Mouse (Mus musculus) left cerebral cortex, postnatal 14 days (tissue): ENCODE measurements at regions not wholly inside any gene's neighbourhood (a gene's known extent, or its start where the extent isn't known, plus 50 kb on each side); places are given as distances from the start of the nearest gene placed in this dataset.

Source experiments
- DNase-seq, 2 experiments: peaks; one replicate each; pipeline ENCODE4 v3.0.0; 2021 to 2022; ENCODE audit warnings: low spot score in 2 of 2, mixed read lengths in 1 of 2
- intact Hi-C: fragments of 180-260 bp; cut with DNase I; formaldehyde crosslinking; loops from one replicate; pipeline ENCODE4 v1.15.1; 2025

GRCm38 (mm10) chr3:144086176-144086575 lies 118.8 kb downstream of the Lmo4 start:
- DNase-seq, result no peak
- intact Hi-C loops, result no loop called here

- no peak for DNase-seq
- intact Hi-C loops, result no loop called here
Measured at GRCm38 (mm10) chr3:144079960-144080359, 125.1 kb downstream of the Lmo4 start.

GRCm38 (mm10) chr3:144078198-144078935 lies 126.7 kb downstream of the Lmo4 start:
- no peak for DNase-seq
- intact Hi-C loops, result no loop called here

DNA sequence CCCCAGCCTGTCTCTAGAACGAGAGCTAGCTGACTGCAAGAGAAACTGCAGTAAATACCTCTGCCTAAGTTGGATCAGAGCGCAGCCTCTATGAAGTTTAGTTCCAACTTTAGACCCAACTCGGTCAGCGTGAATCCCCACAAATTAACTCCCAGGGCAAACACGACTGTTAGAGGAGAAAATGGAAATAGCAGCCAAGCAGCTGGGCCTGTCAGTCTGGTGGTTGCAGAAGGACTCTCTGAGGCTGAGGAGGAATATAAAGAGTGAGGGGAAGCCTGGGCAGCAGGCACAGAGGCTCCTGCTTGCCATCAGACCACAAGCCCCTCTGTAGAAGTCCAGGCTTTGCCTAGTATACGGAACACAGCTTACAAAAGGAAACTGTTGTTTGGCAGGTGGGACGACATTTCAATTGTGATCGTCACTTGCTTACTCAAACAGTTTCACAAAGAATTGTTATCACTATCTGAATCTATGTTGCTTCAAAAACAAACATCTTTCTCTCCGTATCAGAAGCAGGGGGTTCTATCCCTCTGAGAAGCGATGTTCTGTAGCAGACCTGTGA lies 135.0 kb downstream of the Lmo4 start:
- intact Hi-C loops, result no loop called here
- DNase-seq, result no peak

DNA sequence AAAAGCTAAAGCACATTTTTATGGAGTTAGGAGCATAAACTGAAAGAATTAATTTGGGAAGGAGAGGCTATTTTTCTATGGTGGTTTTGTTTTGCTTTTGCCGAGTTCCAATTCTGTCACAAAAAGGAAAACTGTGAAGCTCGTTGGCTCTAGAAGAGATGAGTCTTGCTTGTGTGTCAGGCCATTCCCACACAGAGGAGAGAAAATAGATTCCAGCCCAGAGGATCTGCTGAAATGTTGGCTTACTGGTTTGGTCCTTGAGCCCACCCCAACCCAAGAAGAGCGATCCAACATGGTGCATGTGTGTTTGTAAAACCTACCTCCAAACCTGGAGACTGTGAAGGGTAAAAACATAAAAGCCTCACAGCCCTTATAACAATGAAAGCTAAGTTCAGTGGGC lies 138.0 kb downstream of the Lmo4 start:
- DNase-seq, result peak in 1 of 2 experiments; percentile 15
- intact Hi-C loops, result no loop called here

DNA sequence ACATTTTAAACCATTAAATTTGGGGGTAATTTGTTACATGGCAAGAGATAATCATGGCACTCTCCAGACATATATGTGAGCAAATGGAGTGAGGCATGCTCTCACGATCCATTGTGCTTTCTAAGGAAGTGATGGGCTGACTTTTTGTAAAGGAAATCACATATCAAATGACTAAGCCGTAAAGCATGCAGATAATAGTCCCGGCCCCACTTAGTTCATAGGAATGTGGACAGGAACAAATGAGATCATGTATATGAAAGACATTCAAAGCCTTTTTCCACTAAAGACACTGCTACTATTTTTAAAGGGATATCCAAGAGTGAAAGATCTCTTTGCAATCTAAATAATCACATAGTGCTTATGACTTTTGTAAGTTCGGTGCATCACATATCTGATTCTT lies 146.9 kb downstream of the Lmo4 start:
- DNase-seq, result no peak
- intact Hi-C loops, result no loop called here

GRCm38 (mm10) chr3:144050341-144050740 lies 154.7 kb downstream of the Lmo4 start:
- intact Hi-C loops, result no loop called here
- DNase-seq, result no peak

- intact Hi-C loops, result no loop called here
- no peak for DNase-seq
Measured at GRCm38 (mm10) chr3:144049270-144049669, 155.8 kb downstream of the Lmo4 start.

GRCm38 (mm10) chr3:144044366-144044765 lies 160.7 kb downstream of the Lmo4 start:
- intact Hi-C loops, result no loop called here
- no peak for DNase-seq

DNA sequence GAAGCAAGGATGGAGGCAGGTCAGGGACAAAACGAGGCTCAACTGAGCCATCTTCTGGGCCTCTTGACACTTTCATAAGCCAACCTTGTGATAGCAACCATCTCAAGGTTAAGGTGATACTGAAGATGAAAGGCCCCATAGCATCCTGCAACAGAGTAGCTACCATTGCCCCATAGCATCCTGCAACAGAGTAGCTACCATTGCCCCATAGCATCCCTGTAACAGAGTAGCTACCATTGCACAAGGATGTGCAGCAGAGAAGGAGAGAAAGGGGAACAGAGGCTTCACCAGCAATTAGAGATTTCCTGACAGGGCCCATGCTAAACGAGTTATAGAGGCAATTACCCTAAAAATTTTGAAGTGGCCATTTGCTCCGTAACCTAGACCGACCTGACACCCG lies 163.2 kb downstream of the Lmo4 start:
- intact Hi-C loops, result no loop called here

GRCm38 (mm10) chr3:144039498-144039897 lies 165.5 kb downstream of the Lmo4 start:
- no peak for DNase-seq
- intact Hi-C loops, result no loop called here

More for the DNA sequence above, 163.2 kb downstream of the Lmo4 start:
- DNase-seq, result no peak

DNA sequence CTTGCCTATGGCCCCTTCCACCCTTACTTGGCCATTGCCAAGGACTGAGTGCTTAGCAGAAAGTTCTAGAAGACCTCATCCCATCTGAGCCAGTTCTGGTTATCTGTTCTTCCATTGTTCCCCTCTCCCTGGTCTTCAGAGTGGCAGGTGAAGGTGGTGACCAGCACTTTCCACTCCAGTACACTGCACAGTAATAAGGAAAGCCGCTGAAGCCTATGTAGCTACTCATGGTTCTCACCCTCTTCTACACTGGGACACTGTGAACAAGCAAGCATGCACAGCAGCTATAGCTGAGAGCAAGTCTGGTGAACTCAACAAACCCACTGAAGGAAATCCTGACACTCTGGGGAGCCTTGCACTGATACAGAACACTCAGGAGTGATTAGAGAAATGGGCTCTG lies 175.4 kb downstream of the Lmo4 start:
- no peak for DNase-seq
- intact Hi-C loops, result no loop called here

GRCm38 (mm10) chr3:144029121-144029520 lies 175.9 kb downstream of the Lmo4 start:
- DNase-seq, result no peak
- intact Hi-C loops, result no loop called here

DNA sequence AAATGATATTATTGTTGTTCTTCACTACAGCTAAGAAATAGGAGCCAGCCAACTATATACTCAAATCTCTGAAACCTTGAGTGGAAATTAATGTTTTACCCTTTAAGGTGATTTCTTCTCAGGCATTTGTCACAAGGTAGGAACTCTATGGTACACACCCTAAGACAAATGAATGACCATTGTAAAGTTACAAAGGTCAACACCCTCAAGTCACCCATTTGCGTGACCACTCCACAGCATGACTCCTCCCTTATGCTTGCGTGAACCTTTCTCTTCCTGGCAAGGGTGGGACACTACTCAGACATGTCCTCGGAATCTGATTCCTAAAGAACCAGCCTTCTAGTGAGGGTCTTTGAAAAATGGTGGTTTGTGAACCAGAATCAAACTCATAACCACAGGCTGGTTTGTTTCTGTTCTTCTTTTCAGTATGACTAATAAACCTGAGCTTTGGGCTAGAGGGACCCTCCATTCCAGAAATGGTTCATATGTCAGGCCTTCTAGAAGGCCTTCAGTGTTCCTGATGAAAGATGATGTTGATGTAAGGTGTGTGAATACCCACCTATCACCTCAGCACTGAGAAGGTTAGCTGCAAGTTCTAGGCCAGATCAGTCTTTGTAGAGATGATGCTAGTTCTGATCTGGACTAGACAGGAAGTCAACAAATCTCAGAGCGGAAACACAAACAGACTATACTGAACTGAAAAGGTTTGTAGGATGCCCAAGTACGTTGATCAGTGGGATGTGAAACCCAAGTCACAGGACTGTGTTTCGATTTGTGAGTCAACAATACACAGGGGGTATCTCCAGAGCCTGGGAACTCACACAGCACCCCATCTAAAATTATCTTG lies 177.7 kb downstream of the Lmo4 start:
- intact Hi-C loops, result no loop called here

GRCm38 (mm10) chr3:144025451-144026125 lies 179.4 kb downstream of the Lmo4 start:
- intact Hi-C loops, result no loop called here

More for the DNA sequence above, 177.7 kb downstream of the Lmo4 start:
- DNase-seq, result no peak

GRCm38 (mm10) chr3:144024216-144024615 lies 180.8 kb downstream of the Lmo4 start:
- DNase-seq, result no peak
- intact Hi-C loops, result no loop called here

More at GRCm38 (mm10) chr3:144025451-144026125, 179.4 kb downstream of the Lmo4 start:
- no peak for DNase-seq

DNA sequence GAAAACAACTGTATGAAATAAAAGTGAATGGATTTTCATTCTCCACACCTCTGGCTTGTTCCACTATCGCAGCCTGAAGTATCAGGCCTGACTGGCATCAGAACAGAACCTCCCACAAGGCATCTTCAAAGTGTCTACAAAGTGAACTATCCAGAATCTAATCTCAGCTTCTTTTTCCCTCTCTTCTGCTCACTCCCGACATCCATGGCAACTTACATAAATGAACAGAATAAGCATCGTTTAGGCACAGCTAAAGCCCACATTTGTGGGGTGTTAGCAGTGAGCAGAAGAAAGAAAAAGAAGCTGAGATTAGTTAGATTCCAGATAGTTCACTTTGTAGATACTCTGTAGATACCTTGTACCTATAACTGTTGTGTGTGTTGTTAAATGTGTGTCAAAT lies 182.0 kb downstream of the Lmo4 start:
- peak in 1 of 2 experiments; percentile 28 for DNase-seq
- intact Hi-C loops, result no loop called here

GRCm38 (mm10) chr3:144021969-144022368 lies 183.1 kb downstream of the Lmo4 start:
- no peak for DNase-seq
- intact Hi-C loops, result no loop called here

- intact Hi-C loops, result no loop called here
- no peak for DNase-seq
Measured at GRCm38 (mm10) chr3:144020189-144020940, 184.7 kb downstream of the Lmo4 start.
